Mouse (Mus musculus) heart, embryonic 12.5 days (tissue): ENCODE results near the gene Gm20388. TPM values are rescaled to one million over a fixed set of nuclear protein-coding genes. Genes with fewer than 3 reads are reported as not detected.

Source experiments
- ATAC-seq: fragments of 200-750 bp; cut with Nextera tagmentation; 2 replicates; pipeline ENCODE4 v1.8.0; 2017; ENCODE audit warnings: moderate TSS enrichment, moderate library complexity; ENCODE audit not compliant: insufficient number of reproducible peaks, low FRiP score
- H3K27ac ChIP-seq: fragments of 300-500 bp; sonication (generic); 2 replicates; pipeline ENCODE4 v1.5.1; 2016; ENCODE audit warnings: mild to moderate bottlenecking, moderate library complexity; ENCODE audit not compliant: poor library complexity, severe bottlenecking
- H3K27me3 ChIP-seq: fragments of 300-500 bp; sonication (generic); replicated peaks from 2 replicates; pipeline ENCODE4 v1.6.1; 2016; ENCODE audit warnings: mild to moderate bottlenecking, moderate library complexity
- H3K36me3 ChIP-seq: fragments of 300-500 bp; sonication (generic); 2 replicates; pipeline ENCODE4 v1.6.1; 2016; ENCODE audit warnings: mild to moderate bottlenecking, moderate library complexity
- H3K4me1 ChIP-seq: fragments of 300-500 bp; sonication (generic); replicated peaks from 2 replicates; pipeline ENCODE4 v1.6.1; 2016; ENCODE audit warnings: mild to moderate bottlenecking
- H3K4me2 ChIP-seq: fragments of 300-500 bp; sonication (generic); 2 replicates; pipeline ENCODE4 v1.6.1; 2016; ENCODE audit warnings: mild to moderate bottlenecking, moderate library complexity
- H3K4me3 ChIP-seq: fragments of 300-500 bp; sonication (generic); 2 replicates; pipeline ENCODE4 v1.5.1; 2016; ENCODE audit warnings: mild to moderate bottlenecking
- H3K9ac ChIP-seq: fragments of 300-500 bp; sonication (generic); 2 replicates; pipeline ENCODE4 v1.6.1; 2016; ENCODE audit warnings: mild to moderate bottlenecking, moderate library complexity
- H3K9me3 ChIP-seq: fragments of 300-500 bp; sonication (generic); replicated peaks from 2 replicates; pipeline ENCODE4 v1.6.1; 2016; ENCODE audit warnings: mild to moderate bottlenecking, moderate library complexity
- WGBS: fragments of 180-500 bp; shearing (Covaris S2); methylation state at CpG from one replicate; pipeline ENCODE4 v1.1.7; 2016; 5-methylcytosine and 5-hydroxymethylcytosine counted together
- polyA plus RNA-seq: library from polyadenylated mRNA; unstranded; fragments of >200 nt; fragmentation: Nextera tagmentation; extraction: Ambion mirVana; gene quantifications from 2 replicates; pipeline ENCODE4 v1.2.1, GENCODE M21; 2016

Gm20388 gene
- polyA plus RNA-seq, 1 experiment from 2014 or later = not detected

DNA sequence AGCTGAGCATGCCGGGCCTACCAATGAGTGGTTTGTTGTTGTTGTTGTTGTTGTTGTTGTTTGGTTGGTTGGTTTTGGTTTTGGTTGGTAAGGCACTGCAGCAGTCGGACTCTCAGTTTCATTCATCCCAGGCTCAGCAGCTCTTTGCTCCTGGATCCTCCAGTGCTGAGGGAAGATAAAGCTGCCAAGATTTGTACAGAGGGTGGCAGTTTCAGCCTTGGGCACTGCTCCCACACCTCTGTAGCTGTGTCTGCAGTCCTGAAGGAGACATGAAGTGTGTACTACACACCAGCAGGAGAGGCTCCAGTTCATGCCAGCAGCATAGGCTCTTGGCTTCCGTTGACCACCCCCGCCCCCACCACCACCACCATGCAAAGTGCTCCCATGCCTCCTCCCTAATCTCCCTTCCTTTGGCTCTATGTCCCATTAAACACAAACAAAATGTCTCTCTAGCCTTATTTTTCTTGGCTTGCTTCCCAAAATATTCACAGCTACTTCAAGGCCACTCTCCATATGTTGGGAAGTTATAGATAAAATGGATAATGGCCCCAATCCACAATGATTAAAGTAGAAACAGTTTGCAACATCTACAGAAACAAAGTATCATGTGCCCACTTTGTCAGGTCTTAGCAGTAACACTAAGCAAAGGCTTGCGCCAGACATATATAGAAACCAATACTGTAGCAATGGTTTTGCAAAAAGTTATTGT is 3740.9 kb downstream of the Gm20388 start:
- peaks cover 22% of the 10 kb centered on the region for H3K4me1 ChIP-seq
- peaks cover 7% of the 10 kb centered on the region; the same call in 1 of the 2 replicates for H3K36me3 ChIP-seq
- H3K27ac ChIP-seq = peak overlapping the region; percentile 44; the same call in 1 of the 2 replicates
- no peak overlapping the region for H3K9ac ChIP-seq
- 56% methylated on average over 5 of the region's 5 CpGs for WGBS
- no peak overlapping the region for H3K4me2 ChIP-seq
- H3K9me3 ChIP-seq = no peaks in the 10 kb centered on the region
- no peak for ATAC-seq
- H3K4me3 ChIP-seq = no peak overlapping the region
- peaks cover under 1% of the 10 kb centered on the region; the same call in 1 of the 2 replicates for H3K27me3 ChIP-seq

DNA sequence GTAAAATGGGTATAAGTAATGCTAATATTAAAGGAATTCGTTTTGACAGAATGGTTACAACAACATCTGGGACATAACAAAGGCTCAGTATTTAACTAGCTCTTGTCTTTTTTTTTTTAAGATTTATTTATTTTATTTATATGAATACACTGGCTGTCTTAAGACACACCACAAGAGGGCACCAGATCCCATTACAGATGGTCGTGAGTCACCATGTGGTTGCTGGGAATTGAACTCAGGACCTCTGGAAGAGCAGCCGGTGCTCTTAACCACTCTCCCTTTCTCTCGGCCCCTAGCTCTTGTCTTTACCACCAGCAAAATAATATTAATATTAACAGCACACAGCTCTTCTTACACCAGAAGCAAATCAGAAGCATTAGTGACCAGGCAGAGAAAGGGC is 3742.0 kb downstream of the Gm20388 start:
- no peak overlapping the region for H3K4me3 ChIP-seq
- no peak overlapping the region for H3K9ac ChIP-seq
- H3K9me3 ChIP-seq = no peaks in the 10 kb centered on the region
- H3K36me3 ChIP-seq = peaks cover 16% of the 10 kb centered on the region
- H3K4me2 ChIP-seq = no peak overlapping the region
- no peaks in the 10 kb centered on the region for H3K27me3 ChIP-seq
- H3K4me1 ChIP-seq = peaks cover 22% of the 10 kb centered on the region
- H3K27ac ChIP-seq = no peak overlapping the region
- ATAC-seq = no peak
- 64% methylated on average over 4 of the region's 4 CpGs for WGBS

DNA sequence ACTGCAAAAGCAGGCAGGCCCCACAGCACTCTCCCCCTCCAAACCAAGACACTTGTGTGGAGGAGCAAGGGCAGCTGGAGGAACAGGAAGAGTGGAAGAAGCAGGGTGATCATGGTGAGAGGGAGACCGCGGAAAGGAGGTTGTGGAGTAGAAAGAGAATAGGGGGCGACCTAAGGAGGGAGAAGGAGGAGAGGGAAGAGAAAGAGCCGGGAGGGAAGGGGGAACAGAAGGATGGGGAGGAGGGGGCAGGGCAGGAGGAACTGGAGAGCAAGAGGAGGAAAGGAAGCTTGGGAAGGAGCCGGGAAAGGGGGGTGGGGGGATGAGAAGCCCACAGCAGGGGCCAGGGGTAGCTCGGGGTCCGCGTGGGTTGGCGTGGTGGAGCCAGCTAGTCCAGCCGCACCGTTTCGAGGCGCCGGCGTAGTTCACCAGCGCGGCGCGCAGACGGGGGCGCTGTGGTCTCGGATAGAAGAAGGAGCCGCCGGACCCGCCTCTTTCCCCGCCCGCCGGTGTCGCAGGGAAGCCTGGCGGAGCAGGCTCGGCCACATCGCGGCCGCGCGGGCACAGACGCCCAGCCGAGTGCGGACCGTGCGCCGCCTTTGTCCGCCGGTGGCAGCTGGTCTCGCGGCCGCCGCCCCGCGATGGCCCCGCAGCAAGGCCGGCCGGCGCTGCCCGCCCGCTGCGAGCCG is 3742.8 kb downstream of the Gm20388 start, which contains the start of gene Rhou:
Rhou (plus strand) TSS at position 622 of the 686 bp plus-strand sequence.
- WGBS = 1% methylated on average over 55 of the region's 58 CpGs
- Histone ChIP-seq H3K36me3 (peaks cover 24% of the 10 kb centered on the region), H3K9ac (peak within 1 kb of the TSS; percentile 97), H3K4me1 (peaks cover 27% of the 10 kb centered on the region), H3K27me3 (no peaks in the 10 kb centered on the region), H3K4me3 (peak within 1 kb of the TSS; percentile 93), H3K27ac (peak within 1 kb of the TSS; percentile 93), H3K4me2 (peak within 1 kb of the TSS; percentile 77), H3K9me3 (no peaks in the 10 kb centered on the region)
- ATAC-seq = peak; percentile 86

DNA sequence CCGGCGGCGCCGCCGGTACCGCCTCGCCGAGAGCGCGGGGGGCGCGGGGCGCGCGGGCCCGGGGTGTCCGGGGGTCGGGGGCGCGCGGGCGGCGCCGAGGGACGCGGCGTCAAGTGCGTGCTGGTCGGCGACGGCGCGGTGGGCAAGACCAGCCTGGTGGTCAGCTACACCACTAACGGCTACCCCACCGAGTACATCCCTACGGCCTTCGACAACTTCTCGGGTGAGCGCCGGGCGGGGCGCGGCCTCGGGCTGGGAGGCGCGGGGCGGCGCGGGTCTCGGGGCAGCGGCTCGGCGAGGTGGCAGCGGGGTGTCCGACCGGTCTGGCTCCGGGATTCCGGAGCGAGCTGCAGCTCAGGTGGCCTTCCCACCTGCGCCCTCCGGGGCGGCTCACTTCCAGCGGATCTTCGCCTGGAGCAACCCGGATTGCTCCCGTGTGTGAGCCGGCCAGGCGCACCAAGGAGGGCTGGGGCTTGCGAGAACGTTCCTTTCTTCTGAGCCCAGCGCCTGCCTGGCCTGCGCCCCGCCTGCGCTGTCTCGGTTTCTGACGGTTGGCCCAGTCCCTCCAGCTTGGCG is 3743.4 kb downstream of the Gm20388 start:
- no peaks in the 10 kb centered on the region for H3K9me3 ChIP-seq
- peak overlapping the region; percentile 93 for H3K27ac ChIP-seq
- H3K9ac ChIP-seq = peak overlapping the region; percentile 97
- no peaks in the 10 kb centered on the region for H3K27me3 ChIP-seq
- peaks cover 30% of the 10 kb centered on the region for H3K36me3 ChIP-seq
- WGBS = under 1% methylated on average over 74 of the region's 77 CpGs
- peaks cover 32% of the 10 kb centered on the region for H3K4me1 ChIP-seq
- H3K4me3 ChIP-seq = peak overlapping the region; percentile 93
- peak overlapping the region; percentile 77 for H3K4me2 ChIP-seq
- ATAC-seq = peak; percentile 49

DNA sequence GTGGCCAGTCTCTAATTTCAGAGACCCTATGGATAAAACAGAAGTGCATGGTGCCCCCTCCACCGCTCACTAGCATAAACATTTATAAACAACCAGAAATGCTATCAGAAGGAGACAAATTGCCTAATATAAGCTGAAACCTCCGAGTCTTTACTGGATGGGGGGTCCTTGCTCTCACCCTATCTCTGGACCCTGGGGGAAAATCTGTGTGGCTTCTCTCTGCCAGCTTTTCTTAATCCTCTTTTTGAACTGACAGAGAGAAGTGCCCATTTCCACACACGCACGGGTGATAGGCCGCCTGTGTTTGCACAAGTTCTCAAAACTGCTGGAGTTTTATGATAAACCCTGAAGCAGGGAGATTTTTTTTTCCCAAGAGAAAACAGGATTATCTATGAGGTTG is 3744.1 kb downstream of the Gm20388 start:
- WGBS = 17% methylated on average over 5 of the region's 5 CpGs
- peak overlapping the region; percentile 93 for H3K4me3 ChIP-seq
- H3K4me1 ChIP-seq = peaks cover 32% of the 10 kb centered on the region
- H3K36me3 ChIP-seq = peaks cover 31% of the 10 kb centered on the region
- ATAC-seq = no peak
- H3K27me3 ChIP-seq = no peaks in the 10 kb centered on the region
- peak overlapping the region; percentile 93 for H3K27ac ChIP-seq
- no peaks in the 10 kb centered on the region for H3K9me3 ChIP-seq
- H3K9ac ChIP-seq = peak overlapping the region; percentile 97
- peak overlapping the region; percentile 77 for H3K4me2 ChIP-seq

DNA sequence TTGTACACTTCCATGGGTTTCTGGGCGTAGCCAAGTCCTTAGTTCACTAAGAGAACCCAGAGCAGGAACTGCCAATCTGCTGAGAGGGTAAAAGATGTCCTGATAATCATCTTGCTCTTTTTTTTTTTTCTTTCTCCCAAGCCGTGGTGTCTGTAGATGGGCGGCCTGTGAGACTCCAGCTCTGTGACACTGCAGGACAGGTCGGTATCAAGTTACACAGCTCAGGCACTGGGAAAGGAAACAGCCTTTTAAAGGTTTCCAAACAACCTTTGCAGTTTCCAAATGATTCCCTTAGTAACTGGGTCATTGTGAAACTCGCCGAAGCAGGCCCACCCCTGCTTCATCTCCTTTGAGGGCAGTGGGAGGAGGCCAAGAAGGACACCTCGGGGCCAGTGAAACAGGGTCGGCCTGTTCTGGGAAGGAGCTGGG is 3744.7 kb downstream of the Gm20388 start:
- H3K4me3 ChIP-seq = peak overlapping the region; percentile 93
- H3K36me3 ChIP-seq = peaks cover 34% of the 10 kb centered on the region
- peak overlapping the region; percentile 77 for H3K4me2 ChIP-seq
- H3K27me3 ChIP-seq = no peaks in the 10 kb centered on the region
- peak overlapping the region; percentile 93 for H3K27ac ChIP-seq
- ATAC-seq = no peak
- no peaks in the 10 kb centered on the region for H3K9me3 ChIP-seq
- H3K9ac ChIP-seq = peak overlapping the region; percentile 97
- 6% methylated on average over 8 of the region's 8 CpGs for WGBS
- H3K4me1 ChIP-seq = peaks cover 38% of the 10 kb centered on the region

DNA sequence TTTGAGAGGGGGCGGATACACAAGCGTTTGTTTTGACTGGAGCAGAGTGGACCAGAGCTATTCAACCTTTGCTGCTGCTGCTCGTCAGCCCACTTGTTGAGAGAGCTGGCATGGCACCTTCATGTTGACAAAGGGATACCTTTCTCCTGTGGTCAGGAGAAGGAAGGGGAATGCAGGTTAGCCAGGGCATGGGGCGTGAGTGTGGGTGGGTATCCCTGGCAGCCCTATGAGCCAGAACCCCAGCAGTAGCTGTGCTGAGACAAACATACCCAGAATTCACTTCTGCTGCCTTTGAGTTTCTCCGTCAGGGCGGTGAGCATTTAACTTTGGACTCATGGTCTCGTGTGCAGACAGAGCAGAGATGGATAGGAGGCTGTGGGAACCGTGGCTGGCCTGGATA is 3747.2 kb downstream of the Gm20388 start:
- no peak overlapping the region for H3K9ac ChIP-seq
- H3K27ac ChIP-seq = no peak overlapping the region
- ATAC-seq = no peak
- H3K4me1 ChIP-seq = peaks cover 28% of the 10 kb centered on the region
- H3K27me3 ChIP-seq = no peaks in the 10 kb centered on the region
- H3K4me2 ChIP-seq = no peak overlapping the region
- peaks cover 56% of the 10 kb centered on the region for H3K36me3 ChIP-seq
- H3K4me3 ChIP-seq = no peak overlapping the region
- WGBS = 84% methylated on average over 8 of the region's 8 CpGs
- no peaks in the 10 kb centered on the region for H3K9me3 ChIP-seq

DNA sequence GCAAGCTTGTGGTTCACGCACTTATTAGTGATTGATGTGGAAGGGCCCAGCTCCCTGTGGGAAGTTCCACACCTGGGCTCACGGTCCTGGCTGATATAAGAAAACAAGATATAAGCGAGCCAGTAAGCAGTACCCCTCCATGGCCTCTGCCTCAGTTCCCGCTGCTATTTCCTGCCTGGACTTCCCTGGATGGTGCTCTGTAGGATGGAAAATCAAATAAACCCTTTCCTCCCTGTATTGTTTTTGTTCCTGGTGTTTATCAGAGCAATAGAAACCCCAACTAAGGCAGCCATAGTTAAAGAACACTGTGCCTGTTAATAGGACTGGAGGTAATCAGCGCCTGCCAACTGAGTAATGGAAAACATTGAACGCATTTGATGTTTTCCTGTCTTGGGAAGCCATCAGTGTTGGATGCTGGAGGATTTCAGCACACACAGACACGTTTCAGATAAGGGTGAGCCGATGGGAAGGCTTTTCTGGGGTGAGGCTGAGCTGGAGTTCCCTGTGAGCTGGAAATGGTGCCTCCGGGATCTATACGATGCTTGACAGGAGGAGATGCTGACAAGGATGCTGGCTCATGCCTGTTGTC is 3748.9 kb downstream of the Gm20388 start:
- Histone ChIP-seq H3K9ac (no peak overlapping the region), H3K27me3 (no peaks in the 10 kb centered on the region), H3K9me3 (no peaks in the 10 kb centered on the region), H3K4me3 (no peak overlapping the region), H3K36me3 (peaks cover 72% of the 10 kb centered on the region), H3K4me2 (no peak overlapping the region), H3K27ac (peak overlapping the region; percentile 48), H3K4me1 (peaks cover 28% of the 10 kb centered on the region)
- 51% methylated on average over 10 of the region's 10 CpGs for WGBS
- ATAC-seq = peak; percentile 72

DNA sequence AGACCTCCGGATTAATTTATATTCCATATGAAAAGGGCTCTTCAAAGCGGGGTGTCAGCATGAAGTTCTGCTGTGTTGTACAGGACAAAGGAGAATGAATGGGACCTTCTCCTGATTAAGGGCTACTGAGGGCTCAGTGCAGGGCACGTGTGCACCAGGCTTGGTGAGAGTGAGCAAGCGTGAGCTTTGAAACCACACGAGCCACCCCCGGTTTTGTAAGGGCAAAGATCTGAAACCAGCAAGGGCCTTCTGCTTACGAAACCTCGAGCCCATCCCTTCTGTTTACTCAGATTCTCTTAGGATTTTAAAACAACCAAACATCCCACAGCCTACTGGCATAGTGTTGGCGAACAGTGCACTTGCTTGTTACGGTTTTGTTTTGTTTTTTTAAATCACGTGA is 3750.9 kb downstream of the Gm20388 start:
- H3K27ac ChIP-seq = no peak overlapping the region
- no peak overlapping the region for H3K4me3 ChIP-seq
- H3K4me2 ChIP-seq = no peak overlapping the region
- WGBS = 83% methylated on average over 11 of the region's 11 CpGs
- no peak for ATAC-seq
- H3K4me1 ChIP-seq = peaks cover 18% of the 10 kb centered on the region; the same call in 1 of the 2 replicates
- no peaks in the 10 kb centered on the region for H3K27me3 ChIP-seq
- H3K9ac ChIP-seq = no peak overlapping the region
- H3K36me3 ChIP-seq = peaks cover 66% of the 10 kb centered on the region
- H3K9me3 ChIP-seq = no peaks in the 10 kb centered on the region

DNA sequence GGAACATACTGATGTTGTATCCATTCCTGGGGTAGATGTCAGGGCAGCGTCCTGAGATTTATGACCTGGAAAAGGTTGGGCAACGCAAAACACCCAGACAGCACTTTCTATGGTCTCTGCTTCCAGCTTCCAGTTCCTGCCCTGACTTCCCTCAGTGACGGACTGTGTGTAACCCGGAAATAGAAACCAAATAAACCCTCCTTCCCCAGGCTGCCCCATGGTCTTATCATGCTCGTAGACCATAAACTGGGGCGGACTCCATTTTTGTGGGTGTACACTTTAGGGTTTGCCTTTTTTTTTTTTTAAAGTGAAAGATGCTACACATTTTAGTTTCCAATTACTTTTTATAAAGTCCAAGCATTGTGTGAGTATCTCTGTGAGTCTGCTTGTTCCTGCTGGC is 3754.9 kb downstream of the Gm20388 start:
- H3K4me1 ChIP-seq = peaks cover 11% of the 10 kb centered on the region; the same call in 1 of the 2 replicates
- 0 out of 2 replicates have a peak, but pooled peaks cover 3% of the 10 kb centered on the region for H3K27me3 ChIP-seq
- ATAC-seq = no peak
- H3K9me3 ChIP-seq = no peaks in the 10 kb centered on the region
- no peak overlapping the region for H3K4me3 ChIP-seq
- H3K4me2 ChIP-seq = no peak overlapping the region
- H3K36me3 ChIP-seq = peaks cover 36% of the 10 kb centered on the region
- no peak overlapping the region for H3K27ac ChIP-seq
- WGBS = 75% methylated on average over 6 of the region's 6 CpGs
- no peak overlapping the region for H3K9ac ChIP-seq

DNA sequence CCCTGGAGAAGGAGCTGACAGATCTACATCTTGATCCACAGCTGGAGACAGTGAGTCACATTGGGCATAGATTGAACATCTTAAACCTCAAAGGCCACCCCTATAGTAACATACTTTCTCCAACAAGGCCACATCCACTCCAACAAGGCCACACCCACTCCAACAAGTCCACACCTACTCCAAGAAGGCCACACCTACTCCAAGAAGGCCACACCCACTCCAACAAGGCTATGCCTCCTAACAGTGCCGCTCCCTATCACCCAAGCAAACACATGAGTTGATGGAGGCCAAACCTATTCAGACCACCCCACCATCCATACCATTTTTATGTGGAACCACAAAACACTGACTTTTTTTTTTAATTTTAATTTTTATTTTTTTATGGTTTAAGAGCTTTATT is 3756.2 kb downstream of the Gm20388 start:
- Histone ChIP-seq H3K9ac (no peak overlapping the region), H3K4me2 (no peak overlapping the region), H3K9me3 (no peaks in the 10 kb centered on the region), H3K27me3 (0 out of 2 replicates have a peak, but pooled peaks cover 3% of the 10 kb centered on the region), H3K4me1 (peaks cover 11% of the 10 kb centered on the region; the same call in 1 of the 2 replicates), H3K27ac (no peak overlapping the region), H3K4me3 (no peak overlapping the region), H3K36me3 (peaks cover 24% of the 10 kb centered on the region)
- ATAC-seq = no peak
- WGBS = 77% methylated on average over 1 of the region's 1 CpGs
